Mouse (Mus musculus): ENCODE data around the gene Eif3g. TPM values are rescaled to one million over a fixed set of nuclear protein-coding genes. Genes with fewer than 3 reads are reported as not detected.

Gene Eif3g
- total RNA-seq, 4 experiments from 2014 or later: 95.7 to 105 (median 102) TPM

- DNase-seq (ENCODE audit: low spot score in 2 of 2): no peak
These were observed 36.2 kb downstream of the Eif3g start for GRCm38 (mm10) chr9:20862225-20862624.

- no peak for DNase-seq (ENCODE audit: low spot score in 2 of 2)
These were observed 36.6 kb downstream of the Eif3g start for GRCm38 (mm10) chr9:20861821-20862220.

GRCm38 (mm10) chr9:20859926-20860325 is 38.5 kb downstream of the Eif3g start:
- DNase-seq (ENCODE audit: low spot score in 2 of 2): no peak

GRCm38 (mm10) chr9:20857131-20857530 is 41.3 kb downstream of the Eif3g start:
- no peak for DNase-seq (ENCODE audit: low spot score in 2 of 2)

GRCm38 (mm10) chr9:20850179-20850578 is 48.2 kb downstream of the Eif3g start:
- no peak for DNase-seq (ENCODE audit: low spot score in 2 of 2)

Small RNA genes within 50 kb of the gene (microRNA-seq; reads per million reads assigned to microRNA genes)
- gene Mir7081: not detected

Other genes starting within 250 kb of the Eif3g start
- gene Pin1, start 246.5 kb downstream of the Eif3g start, total RNA-seq (2022): 10 to 100 TPM; 12.2 to 15.0 (median 13.7) TPM
- under 1 TPM in 2 of 4 experiments, not detected in 2; 0.16 to 0.32 TPM for gene Olfm2, start 152.3 kb downstream of the Eif3g start, total RNA-seq (2022)
- 1 to 10 TPM; 2.8 to 8.0 (median 6.7) TPM for gene Col5a3, start 83.6 kb downstream of the Eif3g start, total RNA-seq (2022)
- gene Rdh8, start 80.1 kb downstream of the Eif3g start, total RNA-seq (2022): 1 to 10 TPM in 1 of 4 experiments, under 1 TPM in 2, not detected in 1; 0.46 to 1.0 (median 0.80) TPM
- gene A230050P20Rik, start 30.0 kb downstream of the Eif3g start, total RNA-seq (2022): 1 to 10 TPM in 3 of 4 experiments, under 1 TPM in 1; 0.53 to 2.7 (median 1.5) TPM
- 1 to 10 TPM; 6.5 to 7.6 (median 7.1) TPM for gene Angptl6, start 18.9 kb downstream of the Eif3g start, total RNA-seq (2022)
- gene Ppan, start 10.4 kb downstream of the Eif3g start, total RNA-seq (2022): 10 to 100 TPM in 1 of 4 experiments, 1 to 10 TPM in 3; 6.8 to 10.9 (median 8.3) TPM
- 1 to 10 TPM; 5.5 to 6.0 (median 5.8) TPM for gene Dnmt1, start 61.3 kb upstream of the Eif3g start, total RNA-seq (2022)
- 1 to 10 TPM in 1 of 4 experiments, under 1 TPM in 3; 0.46 to 1.1 (median 0.74) TPM for gene S1pr2, start 78.2 kb upstream of the Eif3g start, total RNA-seq (2022)
- gene Mrpl4, start 104.1 kb upstream of the Eif3g start, total RNA-seq (2022): 10 to 100 TPM; 53.7 to 58.9 (median 55.7) TPM
- gene Icam1, start 117.4 kb upstream of the Eif3g start, total RNA-seq (2022): 1 to 10 TPM; 1.3 to 2.3 (median 1.4) TPM
- gene Icam4, start 130.8 kb upstream of the Eif3g start, total RNA-seq (2022): 1 to 10 TPM; 1.3 to 2.7 (median 1.8) TPM
- gene Icam5, start 133.4 kb upstream of the Eif3g start, total RNA-seq (2022): under 1 TPM in 1 of 4 experiments, not detected in 3; 0.08 TPM
- gene Zglp1, start 168.5 kb upstream of the Eif3g start, total RNA-seq (2022): not detected
- under 1 TPM in 2 of 4 experiments, not detected in 2; 0.19 to 0.39 TPM for gene Gm49373, start 174.5 kb upstream of the Eif3g start, total RNA-seq (2022)
- 10 to 100 TPM; 47.9 to 55.2 (median 51.4) TPM for gene Fdx1l, start 175.0 kb upstream of the Eif3g start, total RNA-seq (2022)
- 1 to 10 TPM in 1 of 4 experiments, under 1 TPM in 3; 0.15 to 2.5 (median 0.34) TPM for gene Gm38431, start 193.4 kb upstream of the Eif3g start, total RNA-seq (2022)
- gene Raver1, start 193.4 kb upstream of the Eif3g start, total RNA-seq (2022): 10 to 100 TPM; 13.0 to 15.6 (median 14.3) TPM
- gene Tyk2, start 232.6 kb upstream of the Eif3g start, total RNA-seq (2022): 1 to 10 TPM; 4.9 to 6.0 (median 5.8) TPM